Mouse (Mus musculus): ENCODE results near the gene Nkx2-4. TPM values are rescaled to one million over a fixed set of nuclear protein-coding genes. Genes with fewer than 3 reads are reported as not detected.

Nkx2-4 gene
- total RNA-seq (2021): not detected
- long read RNA-seq, experiment 1: 0 reads
- long read RNA-seq, experiment 2: 0 reads

DNA sequence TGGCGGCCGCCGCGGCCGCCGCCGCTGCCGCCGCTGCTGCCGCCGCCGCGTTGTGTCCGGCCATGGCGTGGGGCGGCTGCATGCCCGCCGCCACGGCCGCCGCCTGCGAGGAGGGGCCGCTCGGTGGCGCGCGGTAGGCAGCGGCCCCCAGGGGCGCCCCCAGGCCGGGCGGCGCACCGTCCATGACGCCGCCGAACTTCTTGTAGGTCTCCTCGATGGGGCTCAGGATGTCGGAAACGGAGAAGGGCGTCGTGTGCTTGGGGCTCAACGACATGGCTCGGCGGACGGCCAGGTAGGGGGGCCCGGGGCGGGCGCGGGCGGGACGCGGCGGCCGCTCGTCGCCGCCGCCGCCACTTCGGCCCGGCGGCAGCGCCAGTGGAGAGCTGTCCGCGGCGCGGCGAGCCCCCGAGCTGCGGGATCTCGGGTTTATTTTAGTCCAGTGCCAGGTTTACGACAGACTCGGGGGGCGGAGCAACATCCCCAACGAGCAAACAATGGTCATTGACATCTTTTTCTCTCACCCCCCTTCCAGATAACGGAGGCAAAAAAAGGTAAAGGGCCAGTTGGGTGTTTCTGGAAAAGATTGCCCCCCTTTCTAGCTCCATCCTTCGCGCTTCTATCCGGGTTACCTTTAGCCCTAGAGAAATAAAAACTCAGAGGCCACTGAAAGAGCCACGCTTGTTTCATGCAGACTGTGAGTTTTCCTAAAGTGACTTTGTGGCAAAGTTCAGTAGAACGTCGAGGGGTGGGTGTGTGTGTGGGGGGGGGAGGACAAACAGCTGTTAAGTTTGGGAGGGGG is at the start of gene Nkx2-4:
Gene Nkx2-4 (minus strand): TSS at position 374 of the 799 bp plus-strand sequence.
- peak; percentile 2 to 9 for DNase-seq

DNA sequence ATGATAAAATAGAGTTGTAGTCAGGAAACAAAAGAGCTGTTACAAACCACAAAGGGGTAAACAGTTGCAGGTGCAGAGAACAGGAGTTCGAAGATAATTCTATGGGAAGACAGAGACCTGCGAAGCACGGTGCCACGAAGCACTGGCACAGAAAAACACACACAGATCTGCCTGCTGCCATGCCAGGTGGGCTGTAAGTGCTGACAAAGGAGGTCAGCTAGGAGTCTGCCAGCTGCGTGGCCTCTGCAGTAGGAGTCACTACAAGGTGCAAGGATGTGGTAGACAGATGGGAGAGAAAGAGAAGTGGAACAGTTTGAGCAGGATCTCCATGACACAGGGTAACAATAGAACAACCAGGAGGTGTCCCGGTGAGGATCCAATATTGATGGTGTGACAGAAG is 42.1 kb upstream of the Nkx2-4 start:
- DNase-seq: no peak

DNA sequence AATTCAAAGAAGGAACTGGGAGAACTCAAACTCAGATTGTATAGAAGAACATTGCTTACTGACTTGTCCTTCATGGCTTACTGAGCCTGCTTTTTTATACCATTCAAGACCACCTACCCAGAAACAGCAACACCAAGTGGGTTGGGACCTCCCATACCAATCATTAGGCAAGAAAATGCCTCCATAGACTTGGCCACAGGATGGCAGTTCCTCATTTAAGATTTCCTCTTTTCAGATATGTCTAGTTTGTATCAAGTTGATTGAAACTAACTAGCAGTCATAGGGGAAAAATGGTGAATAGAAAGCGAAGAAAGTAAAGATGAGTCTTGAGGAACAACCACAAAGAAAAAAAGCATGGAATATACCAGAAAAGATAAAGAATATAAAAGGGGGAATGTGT is 34.5 kb upstream of the Nkx2-4 start:
- no peak for DNase-seq

DNA sequence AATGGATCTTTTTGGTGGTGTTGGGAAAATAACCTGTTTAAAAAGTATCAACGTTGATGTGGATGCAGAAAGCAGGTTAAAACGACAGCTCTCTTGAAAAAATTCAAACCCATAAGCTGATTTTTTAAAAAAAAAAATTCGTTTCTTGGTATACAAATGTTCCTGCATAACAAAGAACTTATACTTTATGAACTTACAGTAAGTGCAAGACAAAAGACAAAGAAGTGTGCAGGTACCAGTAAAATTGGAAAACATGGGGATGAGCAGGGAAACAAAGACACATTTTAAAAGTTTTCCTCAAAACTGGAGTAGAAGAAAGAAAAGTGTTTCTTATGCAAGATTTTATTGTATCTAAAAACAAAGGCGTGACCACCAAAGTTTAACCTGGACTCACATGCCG is 1.2 kb upstream of the Nkx2-4 start:
- no peak for DNase-seq

DNA sequence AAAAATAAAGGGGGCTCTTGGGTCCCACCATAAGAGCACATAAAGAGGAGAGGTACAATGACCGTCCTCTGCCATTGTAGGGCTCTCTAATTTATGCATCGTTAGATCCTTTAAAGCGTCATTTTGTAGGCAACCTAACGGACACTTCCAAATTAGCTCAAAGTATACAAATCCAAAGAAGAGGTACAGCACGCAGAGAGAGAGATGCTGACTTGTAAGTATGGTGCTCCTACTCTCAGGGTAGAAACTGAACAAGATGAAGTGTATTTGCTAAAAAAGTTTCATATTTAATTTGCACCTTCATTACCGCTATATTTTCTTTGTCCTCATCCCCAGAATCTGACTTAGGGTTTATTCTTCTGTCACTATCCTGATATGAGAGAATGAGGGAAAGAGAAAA is 692 bp upstream of the Nkx2-4 start:
- no peak for DNase-seq

DNA sequence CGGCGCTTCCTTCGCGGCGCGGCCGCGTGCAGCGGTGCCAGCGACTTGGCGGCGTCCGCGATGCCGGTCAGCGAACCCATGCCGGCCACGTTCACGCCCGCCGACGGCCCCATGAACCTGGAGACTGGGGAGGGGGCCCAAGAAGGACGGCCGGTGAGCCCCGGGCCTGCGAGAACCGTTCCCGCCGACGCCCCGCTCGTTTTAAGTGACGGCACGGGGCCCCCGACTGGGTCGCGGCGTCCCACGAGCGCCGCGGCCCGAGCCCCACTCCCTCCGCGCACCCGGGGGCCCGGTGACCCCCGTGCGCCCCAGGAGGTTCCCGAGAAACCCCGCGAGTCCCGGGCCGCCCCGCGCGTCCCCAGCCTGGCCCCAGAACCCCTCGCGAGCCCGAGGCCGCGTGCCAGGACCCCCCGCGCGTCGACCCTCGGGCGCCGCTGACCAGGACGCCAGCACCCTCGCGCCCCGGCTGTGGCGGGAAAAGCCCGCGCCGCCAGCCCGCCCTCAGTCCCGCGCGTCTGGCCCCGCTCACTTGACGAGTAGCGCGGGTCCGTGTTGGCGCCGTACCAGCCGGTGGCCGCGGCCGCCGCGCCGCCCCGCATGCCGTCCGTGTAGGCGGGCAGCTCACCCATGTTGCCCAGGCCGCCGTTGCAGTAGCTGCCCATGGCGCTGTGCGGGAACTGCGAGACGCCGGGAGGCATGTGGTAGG is 726 bp downstream of the Nkx2-4 start:
- peak; percentile 10 to 26 for DNase-seq

DNA sequence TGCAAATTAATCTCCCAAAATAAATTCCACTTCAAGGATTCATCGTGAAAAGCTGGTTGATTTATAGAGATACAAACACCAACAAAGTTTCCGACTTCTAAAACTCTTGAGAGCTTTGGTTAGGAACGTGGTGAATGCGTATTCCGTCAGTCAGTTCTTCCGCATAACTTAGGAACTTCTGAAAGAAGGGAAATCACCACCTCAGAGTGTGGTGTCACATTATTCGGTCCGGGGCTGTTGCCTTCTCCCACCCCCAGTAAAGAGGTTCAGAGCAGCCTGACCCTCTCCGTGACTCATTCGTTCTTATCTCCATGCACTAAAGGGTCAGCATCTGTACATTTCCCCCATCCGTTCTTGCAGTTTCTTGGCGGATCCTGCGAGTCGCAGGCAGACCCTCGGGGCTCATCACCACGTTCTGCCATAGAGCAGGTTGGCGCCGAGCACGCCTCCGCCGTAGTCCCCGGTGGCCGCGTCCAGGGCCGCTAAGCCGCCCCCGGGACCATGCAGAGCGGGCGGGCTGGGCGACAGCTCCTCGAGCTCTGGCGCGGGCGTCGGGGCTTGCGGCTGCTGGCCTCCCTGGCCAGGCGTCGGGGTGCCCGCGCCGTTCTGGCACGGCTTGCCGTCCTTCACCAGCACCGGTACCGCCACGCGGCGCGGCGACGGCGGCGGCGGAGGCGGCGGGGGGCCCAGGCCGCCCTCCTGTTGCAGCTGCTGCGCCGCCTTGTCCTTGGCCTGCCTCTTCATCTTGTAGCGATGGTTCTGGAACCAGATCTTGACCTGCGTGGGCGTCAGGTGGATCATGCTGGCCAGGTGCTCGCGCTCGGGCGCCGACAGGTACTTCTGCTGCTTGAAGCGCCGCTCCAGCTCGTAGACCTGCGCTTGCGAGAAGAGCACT is 1.5 kb downstream of the Nkx2-4 start:
- DNase-seq: peak; percentile 2 to 15

DNA sequence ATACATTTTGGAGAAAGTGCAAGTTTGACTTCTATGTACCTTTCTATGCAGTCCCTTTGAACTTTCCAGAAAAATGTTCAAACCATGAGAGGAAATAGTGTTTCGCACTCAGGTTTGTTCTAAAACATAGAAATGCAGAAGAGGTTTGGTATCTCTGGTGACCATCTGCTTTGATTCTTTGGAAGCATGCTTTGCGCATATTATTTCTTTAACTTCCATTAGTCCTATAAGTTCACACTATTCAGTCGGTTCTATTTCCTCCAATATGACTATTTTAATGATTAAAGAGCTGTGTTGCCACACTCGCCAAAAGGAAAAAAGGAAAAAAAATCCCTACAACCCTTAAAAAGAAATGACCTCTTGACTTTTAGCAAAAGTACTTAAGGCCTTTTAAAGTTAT is 2.9 kb downstream of the Nkx2-4 start:
- no peak for DNase-seq

DNA sequence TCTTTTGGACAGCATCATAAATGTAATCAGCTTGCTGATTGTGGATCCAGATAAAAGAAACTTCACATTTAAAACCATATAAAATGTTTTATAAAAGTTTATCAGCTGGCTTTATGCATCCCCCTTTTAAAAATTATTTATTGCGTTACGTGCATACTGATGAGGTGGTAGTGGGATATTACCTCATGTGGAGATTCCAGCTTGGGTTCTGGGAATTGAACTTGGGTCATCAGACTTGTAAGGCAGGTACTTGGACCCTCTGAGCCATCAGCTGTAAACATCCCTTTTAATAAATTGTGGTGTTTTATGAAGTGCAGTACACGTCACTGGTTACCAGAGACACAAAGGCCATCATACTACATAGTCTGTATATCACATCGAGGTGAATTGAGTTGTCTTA is 10.8 kb downstream of the Nkx2-4 start:
- DNase-seq: no peak

DNA sequence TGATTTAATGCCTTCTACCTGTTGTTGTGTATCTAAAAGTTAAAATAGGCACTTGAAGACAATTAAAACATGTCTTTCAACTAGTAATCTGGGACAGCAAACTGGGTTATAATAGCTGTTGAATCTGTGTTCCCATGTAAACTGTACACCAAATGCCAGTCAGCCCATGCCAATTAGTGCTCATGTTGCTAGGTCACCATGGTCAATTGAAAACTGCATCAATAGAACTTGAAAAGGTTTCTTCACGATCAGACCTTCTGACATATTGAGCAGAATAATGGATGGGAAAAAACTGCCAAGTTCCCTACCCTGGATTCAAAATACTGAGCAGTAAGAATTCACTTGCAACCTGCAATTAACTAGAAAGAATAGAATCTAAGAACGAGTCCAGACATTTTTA is 11.3 kb downstream of the Nkx2-4 start:
- no peak for DNase-seq

DNA sequence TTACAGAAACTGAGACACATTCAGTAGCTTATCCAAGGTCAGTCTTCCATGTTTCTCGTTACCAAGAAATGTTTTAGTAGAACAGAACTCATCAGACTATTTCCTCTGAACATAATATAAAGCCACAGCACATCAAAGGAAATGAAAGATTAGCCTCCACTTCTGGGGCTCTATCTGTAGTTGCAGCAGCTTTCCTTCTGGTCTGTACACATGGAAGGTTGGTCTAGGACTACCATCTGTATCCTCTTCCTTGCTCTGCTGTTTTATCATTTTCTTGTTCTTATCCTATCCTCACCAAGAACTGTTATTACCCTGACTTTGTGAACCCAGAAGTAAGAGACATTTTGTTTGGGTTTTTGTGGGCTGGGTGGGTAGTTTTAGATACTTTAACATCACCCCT is 14.9 kb downstream of the Nkx2-4 start:
- no peak for DNase-seq

DNA sequence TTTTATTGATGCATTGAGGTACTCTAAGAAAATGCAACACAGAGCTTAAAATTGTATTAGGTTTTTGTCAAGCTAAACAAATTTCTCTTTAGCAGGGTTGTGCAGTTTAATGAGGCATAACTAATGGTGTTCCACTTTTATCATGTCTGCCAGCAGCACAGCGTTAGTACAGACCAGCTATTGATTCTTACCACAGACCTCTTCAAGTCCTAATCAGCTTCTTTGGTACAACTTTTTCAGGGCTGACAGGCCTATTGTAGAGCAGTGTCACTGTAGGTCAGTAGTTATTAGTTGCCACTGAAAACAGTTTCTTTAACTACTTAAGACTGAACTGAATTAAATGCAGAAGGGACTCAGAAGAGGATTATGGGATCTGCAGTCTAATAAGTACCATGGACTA is 16.2 kb downstream of the Nkx2-4 start:
- no peak for DNase-seq

DNA sequence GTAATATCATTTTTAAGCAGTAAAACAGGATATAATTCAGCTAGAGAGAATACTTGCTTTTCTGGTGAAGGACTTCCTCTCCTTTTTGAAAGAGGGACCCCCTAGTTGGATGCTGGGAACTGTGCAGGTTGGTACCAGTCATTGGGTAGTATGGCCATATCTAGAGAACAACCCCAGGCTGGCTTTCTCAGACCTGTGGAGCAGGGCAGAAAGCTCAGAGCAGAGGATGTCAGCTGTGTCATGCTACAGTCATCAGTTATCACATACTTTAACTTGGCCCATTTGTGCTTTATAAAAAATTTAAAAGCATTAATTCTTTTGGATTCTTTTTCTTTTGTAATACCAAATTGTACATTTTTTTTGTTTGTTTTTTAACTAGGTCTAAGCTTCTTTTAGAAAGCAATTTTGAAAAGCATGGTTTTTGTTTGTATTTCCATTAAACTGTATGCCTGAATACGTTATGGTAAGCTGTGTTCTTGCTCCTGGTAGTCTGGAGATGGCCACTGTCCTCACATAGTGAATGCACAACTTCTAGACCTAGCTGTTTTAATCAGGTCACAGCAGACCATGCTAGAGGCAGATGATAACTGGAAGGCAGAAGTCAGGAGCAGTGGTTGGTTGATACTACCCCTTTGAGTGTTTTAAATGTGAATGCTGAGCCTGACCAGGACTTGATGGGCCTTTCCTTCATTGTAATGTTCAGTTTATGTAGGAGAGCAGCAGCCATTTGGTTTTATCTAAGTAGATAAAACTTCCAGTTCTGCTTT is 17.6 kb downstream of the Nkx2-4 start:
- DNase-seq: no peak

DNA sequence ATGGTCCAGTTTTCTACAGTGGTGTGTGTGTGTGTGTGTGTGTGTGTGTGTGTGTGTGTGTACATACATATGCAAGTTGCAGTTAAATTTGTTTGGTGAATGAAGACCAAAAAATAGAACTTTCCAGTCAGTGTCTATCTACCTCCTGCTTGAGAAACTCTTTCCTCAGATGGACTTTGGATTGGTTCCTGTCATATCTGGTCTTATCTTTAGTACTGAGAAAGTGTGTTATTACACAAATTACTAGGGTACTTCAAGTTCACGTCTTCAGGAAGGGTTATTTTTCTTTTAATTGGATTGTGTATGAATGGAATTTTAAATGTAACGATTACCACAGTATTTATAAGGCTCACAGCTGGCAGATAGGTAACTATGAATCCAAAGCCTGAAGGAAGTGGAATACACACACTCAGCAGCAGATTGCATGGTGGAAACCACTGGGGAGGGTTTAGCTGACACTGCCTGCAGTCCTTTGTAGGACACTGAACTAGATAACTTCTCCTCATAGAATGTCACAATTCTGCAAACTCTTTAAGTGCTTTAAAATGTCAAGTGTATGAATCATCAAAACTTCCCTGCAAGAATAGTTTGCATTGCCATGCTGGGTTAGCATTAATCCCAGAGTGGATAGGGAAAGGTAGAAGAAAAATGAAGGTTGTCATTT is 31.9 kb downstream of the Nkx2-4 start:
- no peak for DNase-seq

DNA sequence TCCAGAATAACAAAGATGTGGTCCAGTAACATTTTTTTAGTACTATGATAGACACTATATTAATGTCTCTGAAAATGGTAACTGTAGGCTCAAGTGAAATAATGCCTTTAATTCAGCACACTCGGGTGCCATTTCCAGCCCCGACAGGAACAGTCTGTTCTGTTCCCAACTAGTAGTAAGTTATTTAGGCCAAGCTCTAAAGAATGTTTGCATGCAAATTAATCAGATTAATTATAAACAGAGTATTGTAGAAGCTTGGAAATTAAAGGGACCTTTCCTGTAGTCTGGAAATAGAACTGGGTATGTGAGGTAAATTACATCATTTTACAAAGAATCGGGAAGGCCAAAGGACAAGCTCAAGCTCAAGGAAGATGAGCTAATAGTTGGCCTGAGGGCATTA is 38.2 kb downstream of the Nkx2-4 start:
- no peak for DNase-seq

DNA sequence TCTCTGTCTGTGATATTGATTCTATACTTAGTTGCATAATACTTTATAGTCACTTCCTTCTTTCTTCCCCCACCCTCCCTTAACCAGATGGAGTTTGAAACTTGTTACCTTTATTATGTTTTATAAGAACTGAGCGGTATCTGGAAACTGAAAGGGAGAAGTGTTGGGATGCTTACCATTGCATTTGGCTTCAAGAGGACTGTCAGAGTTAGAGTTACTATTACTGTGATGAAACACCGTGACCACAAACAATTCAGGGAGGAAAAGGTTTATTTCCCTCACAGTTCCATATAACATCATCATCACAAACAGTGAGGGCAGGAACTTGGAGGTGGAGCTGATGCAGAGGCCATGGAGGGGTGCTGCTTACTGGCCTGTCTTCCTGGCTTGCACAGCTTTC is 49.4 kb downstream of the Nkx2-4 start:
- DNase-seq: no peak

Other genes starting within 250 kb of the Nkx2-4 start
- gene Kiz, start 229.6 kb downstream of the Nkx2-4 start, total RNA-seq (2021): 10 to 100 TPM; 46.4 to 47.3 TPM
- gene Xrn2, start 72.4 kb downstream of the Nkx2-4 start, total RNA-seq (2021): 10 to 100 TPM; 44.9 to 62.9 TPM
- not detected for gene Nkx2-2, start 108.8 kb upstream of the Nkx2-4 start, total RNA-seq (2021)